Mouse (Mus musculus): ENCODE measurements around the gene Gjb5. TPM values are rescaled to one million over a fixed set of nuclear protein-coding genes. Genes with fewer than 3 reads are reported as not detected.

Gjb5 gene
- polyA plus RNA-seq, 1 experiment from 2014 or later: 0.15 TPM

- ATAC-seq (ENCODE audit: insufficient number of reproducible peaks, low FRiP score): no peak
- WGBS: 62% methylated on average over 4 of the region's 4 CpGs
- Histone ChIP-seq H3K27ac (ENCODE audit: poor library complexity, severe bottlenecking) (no peak overlapping the region), H3K4me3 (no peak overlapping the region), H3K27me3 (replicated peaks) (no peaks in the 10 kb centered on the region), H3K4me2 (no peak overlapping the region), H3K9ac (no peak overlapping the region), H3K9me3 (replicated peaks) (0 out of 2 replicates have a peak, but pooled peaks cover 4% of the 10 kb centered on the region), H3K36me3 (no peaks in the 10 kb centered on the region), H3K4me1 (replicated peaks) (peaks cover 13% of the 10 kb centered on the region)
Measured at GRCm38 (mm10) chr4:127349560-127350300, 8.3 kb downstream of the Gjb5 start.

- WGBS: 71% methylated on average over 5 of the region's 5 CpGs
Measured at GRCm38 (mm10) chr4:127345000-127345399, 13.0 kb downstream of the Gjb5 start.

GRCm38 (mm10) chr4:127341372-127341771 is 16.6 kb downstream of the Gjb5 start:
- no peak for ATAC-seq (ENCODE audit: insufficient number of reproducible peaks, low FRiP score)
- WGBS: 48% methylated on average over 6 of the region's 6 CpGs
- Histone ChIP-seq H3K4me2 (no peak overlapping the region), H3K9me3 (replicated peaks) (0 out of 2 replicates have a peak, but pooled peaks cover 4% of the 10 kb centered on the region), H3K9ac (no peak overlapping the region), H3K4me1 (replicated peaks) (no peaks in the 10 kb centered on the region), H3K27ac (ENCODE audit: poor library complexity, severe bottlenecking) (no peak overlapping the region), H3K36me3 (no peaks in the 10 kb centered on the region), H3K4me3 (no peak overlapping the region), H3K27me3 (replicated peaks) (no peaks in the 10 kb centered on the region; the same call in 1 of the 2 replicates)

More at GRCm38 (mm10) chr4:127345000-127345399, 13.0 kb downstream of the Gjb5 start:
- Histone ChIP-seq H3K4me2 (no peak overlapping the region), H3K9me3 (replicated peaks) (0 out of 2 replicates have a peak, but pooled peaks cover 4% of the 10 kb centered on the region), H3K9ac (no peak overlapping the region), H3K27me3 (replicated peaks) (no peaks in the 10 kb centered on the region; the same call in 1 of the 2 replicates), H3K36me3 (no peaks in the 10 kb centered on the region), H3K4me3 (no peak overlapping the region), H3K27ac (ENCODE audit: poor library complexity, severe bottlenecking) (no peak overlapping the region), H3K4me1 (replicated peaks) (no peaks in the 10 kb centered on the region)
- no peak for ATAC-seq (ENCODE audit: insufficient number of reproducible peaks, low FRiP score)

- H3K4me2 ChIP-seq: no peak overlapping the region
- no peak overlapping the region for H3K27ac ChIP-seq (ENCODE audit: poor library complexity, severe bottlenecking)
- ATAC-seq (ENCODE audit: insufficient number of reproducible peaks, low FRiP score): no peak
- H3K36me3 ChIP-seq: no peaks in the 10 kb centered on the region
- no peak overlapping the region for H3K4me3 ChIP-seq
- peaks cover 13% of the 10 kb centered on the region for H3K27me3 ChIP-seq (replicated peaks)
- H3K9ac ChIP-seq: no peak overlapping the region
- no peaks in the 10 kb centered on the region for H3K4me1 ChIP-seq (replicated peaks)
- H3K9me3 ChIP-seq (replicated peaks): no peaks in the 10 kb centered on the region
- WGBS: 78% methylated on average over 5 of the region's 5 CpGs
Measured at GRCm38 (mm10) chr4:127337668-127338067, 20.3 kb downstream of the Gjb5 start.

- no peaks in the 10 kb centered on the region for H3K9me3 ChIP-seq (replicated peaks)
- H3K36me3 ChIP-seq: no peaks in the 10 kb centered on the region
- WGBS: 38% methylated on average over 5 of the region's 5 CpGs
- no peak overlapping the region for H3K27ac ChIP-seq (ENCODE audit: poor library complexity, severe bottlenecking)
- ATAC-seq (ENCODE audit: insufficient number of reproducible peaks, low FRiP score): no peak
- H3K4me3 ChIP-seq: no peak overlapping the region
- H3K4me2 ChIP-seq: no peak overlapping the region
- no peak overlapping the region for H3K9ac ChIP-seq
- peaks cover 40% of the 10 kb centered on the region for H3K27me3 ChIP-seq (replicated peaks)
- H3K4me1 ChIP-seq (replicated peaks): peaks cover 12% of the 10 kb centered on the region
Measured at GRCm38 (mm10) chr4:127334870-127335504, 23.0 kb downstream of the Gjb5 start.

- 27% methylated on average over 13 of the region's 13 CpGs for WGBS
- no peak overlapping the region for H3K9ac ChIP-seq
- no peak overlapping the region for H3K27ac ChIP-seq (ENCODE audit: poor library complexity, severe bottlenecking)
- no peak overlapping the region; the same call in 1 of the 2 replicates for H3K4me2 ChIP-seq
- H3K36me3 ChIP-seq: no peaks in the 10 kb centered on the region
- H3K4me3 ChIP-seq: no peak overlapping the region
- H3K4me1 ChIP-seq (replicated peaks): peaks cover 17% of the 10 kb centered on the region
- no peaks in the 10 kb centered on the region for H3K9me3 ChIP-seq (replicated peaks)
- peaks cover 72% of the 10 kb centered on the region for H3K27me3 ChIP-seq (replicated peaks)
- ATAC-seq (ENCODE audit: insufficient number of reproducible peaks, low FRiP score): no peak
Measured at GRCm38 (mm10) chr4:127331171-127331570, 26.8 kb downstream of the Gjb5 start.

- WGBS: 3% methylated on average over 49 of the region's 49 CpGs
- Histone ChIP-seq H3K27ac (ENCODE audit: poor library complexity, severe bottlenecking) (no peak within 1 kb of the TSS), H3K4me3 (peak within 1 kb of the TSS; percentile 28), H3K4me1 (replicated peaks) (peaks cover 17% of the 10 kb centered on the region), H3K4me2 (peak within 1 kb of the TSS; percentile 54), H3K9me3 (replicated peaks) (no peaks in the 10 kb centered on the region), H3K36me3 (no peaks in the 10 kb centered on the region), H3K27me3 (replicated peaks) (peaks cover 79% of the 10 kb centered on the region), H3K9ac (peak within 1 kb of the TSS; percentile 10; the same call in 1 of the 2 replicates)
- no peak for ATAC-seq (ENCODE audit: insufficient number of reproducible peaks, low FRiP score)
Measured at GRCm38 (mm10) chr4:127330181-127331100, 27.5 kb downstream of the Gjb5 start, which contains the start of gene Gjb3. Gjb3 (minus strand) TSS chr4:127330844.

GRCm38 (mm10) chr4:127329751-127330150 is 28.2 kb downstream of the Gjb5 start:
- no peaks in the 10 kb centered on the region for H3K9me3 ChIP-seq (replicated peaks)
- no peaks in the 10 kb centered on the region for H3K36me3 ChIP-seq
- no peak overlapping the region for H3K9ac ChIP-seq
- 1% methylated on average over 13 of the region's 13 CpGs for WGBS
- peak overlapping the region; percentile 28 for H3K4me3 ChIP-seq
- H3K4me2 ChIP-seq: peak overlapping the region; percentile 54
- H3K27me3 ChIP-seq (replicated peaks): peaks cover 83% of the 10 kb centered on the region
- no peak overlapping the region for H3K27ac ChIP-seq (ENCODE audit: poor library complexity, severe bottlenecking)
- ATAC-seq (ENCODE audit: insufficient number of reproducible peaks, low FRiP score): no peak
- peaks cover 17% of the 10 kb centered on the region for H3K4me1 ChIP-seq (replicated peaks)

GRCm38 (mm10) chr4:127329046-127329445 is 28.9 kb downstream of the Gjb5 start:
- ATAC-seq (ENCODE audit: insufficient number of reproducible peaks, low FRiP score): no peak
- WGBS: 19% methylated on average over 3 of the region's 3 CpGs

GRCm38 (mm10) chr4:127328378-127328777 is 29.6 kb downstream of the Gjb5 start:
- no peaks in the 10 kb centered on the region for H3K36me3 ChIP-seq
- H3K4me1 ChIP-seq (replicated peaks): peaks cover 17% of the 10 kb centered on the region
- H3K4me2 ChIP-seq: no peak overlapping the region
- H3K4me3 ChIP-seq: no peak overlapping the region
- ATAC-seq (ENCODE audit: insufficient number of reproducible peaks, low FRiP score): no peak
- H3K9me3 ChIP-seq (replicated peaks): no peaks in the 10 kb centered on the region
- WGBS: 45% methylated on average over 7 of the region's 7 CpGs
- peaks cover 77% of the 10 kb centered on the region for H3K27me3 ChIP-seq (replicated peaks)
- H3K9ac ChIP-seq: no peak overlapping the region
- H3K27ac ChIP-seq (ENCODE audit: poor library complexity, severe bottlenecking): no peak overlapping the region

More at GRCm38 (mm10) chr4:127329046-127329445, 28.9 kb downstream of the Gjb5 start:
- Histone ChIP-seq H3K27ac (ENCODE audit: poor library complexity, severe bottlenecking) (no peak overlapping the region), H3K9me3 (replicated peaks) (no peaks in the 10 kb centered on the region), H3K27me3 (replicated peaks) (peaks cover 77% of the 10 kb centered on the region), H3K4me3 (no peak overlapping the region), H3K36me3 (no peaks in the 10 kb centered on the region), H3K9ac (no peak overlapping the region), H3K4me1 (replicated peaks) (peaks cover 17% of the 10 kb centered on the region), H3K4me2 (no peak overlapping the region)

Data from heart, embryonic 12.5 days (tissue).